Mouse (Mus musculus): ENCODE data around the gene Spata5.
"Not testable (repeated sequence)": the region's sequence is repeated elsewhere in the genome, so short reads cannot be mapped to it uniquely, and the experiment has no call there.

Spata5 gene

DNA sequence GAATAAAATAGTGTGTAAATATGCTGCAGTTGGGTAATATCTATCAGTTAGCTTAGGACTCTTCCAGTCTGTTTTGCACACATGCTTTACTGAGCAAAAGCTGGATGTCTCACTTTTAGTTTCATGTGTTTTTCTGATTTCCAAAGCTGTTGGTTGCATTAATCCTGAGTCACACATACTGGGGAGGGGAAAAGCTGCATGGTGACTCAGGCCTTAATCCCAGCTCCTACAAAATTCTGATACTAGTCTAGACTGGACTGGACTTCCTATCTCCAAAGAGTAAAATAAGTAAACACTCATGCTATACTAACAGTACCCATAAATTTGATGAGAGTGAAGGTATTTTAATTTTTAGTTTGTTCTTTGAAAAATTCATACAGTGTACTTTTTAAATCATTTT is 84.2 kb downstream of the Spata5 start:
- no peak for DNase-seq (ENCODE audit: low read depth in 2 of 2, low spot score in 2 of 2)

DNA sequence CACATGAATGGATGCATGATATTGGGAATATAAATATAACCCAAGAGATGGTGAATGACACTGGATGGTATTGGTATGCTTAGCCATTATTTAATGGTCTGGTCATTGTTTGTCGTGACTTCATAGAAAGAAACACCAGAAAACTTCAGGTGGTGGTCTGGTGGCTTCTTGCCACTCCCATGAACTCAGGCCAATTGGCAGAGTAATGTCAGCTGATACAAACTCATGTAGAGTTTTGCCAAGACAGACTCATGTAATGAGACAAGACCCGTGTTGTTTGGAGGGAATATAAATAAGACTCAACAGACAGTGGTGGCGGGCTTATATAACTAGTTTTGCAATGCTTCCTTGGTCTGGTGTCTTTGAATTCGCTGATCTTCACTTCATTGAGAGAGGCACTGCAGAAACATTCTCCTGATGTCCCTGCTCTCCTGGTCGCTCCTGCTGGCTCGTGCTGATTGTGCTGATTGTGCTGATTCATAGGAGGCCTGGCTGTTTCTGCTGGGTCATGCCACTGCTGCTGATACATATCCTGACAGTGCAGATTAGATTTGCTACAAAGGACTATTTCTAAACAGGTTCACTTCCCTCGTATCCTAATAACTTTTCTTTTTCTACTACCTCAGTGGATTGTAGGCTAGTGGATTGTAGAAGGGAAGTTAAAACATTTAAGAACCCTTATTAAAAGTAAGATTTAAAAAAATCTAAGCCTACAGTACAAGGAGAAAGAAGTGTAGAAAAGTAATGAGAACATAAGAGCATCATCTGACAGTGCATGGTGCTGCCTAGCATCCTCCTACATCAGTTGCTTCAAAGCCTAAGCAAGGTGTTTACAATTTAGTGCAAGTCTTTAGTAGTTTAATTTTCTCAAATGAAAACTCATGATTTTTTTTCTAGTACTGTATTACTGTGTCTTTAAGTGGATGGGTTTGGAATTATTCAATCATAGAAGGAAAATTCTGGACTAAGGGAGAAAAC is 90.6 kb downstream of the Spata5 start:
- no peak for DNase-seq (ENCODE audit: low read depth in 2 of 2, low spot score in 2 of 2)

GRCm38 (mm10) chr3:37515485-37515884 is 95.8 kb downstream of the Spata5 start:
- DNase-seq (ENCODE audit: low read depth in 2 of 2, low spot score in 2 of 2), result peak; percentile 19 to 39

DNA sequence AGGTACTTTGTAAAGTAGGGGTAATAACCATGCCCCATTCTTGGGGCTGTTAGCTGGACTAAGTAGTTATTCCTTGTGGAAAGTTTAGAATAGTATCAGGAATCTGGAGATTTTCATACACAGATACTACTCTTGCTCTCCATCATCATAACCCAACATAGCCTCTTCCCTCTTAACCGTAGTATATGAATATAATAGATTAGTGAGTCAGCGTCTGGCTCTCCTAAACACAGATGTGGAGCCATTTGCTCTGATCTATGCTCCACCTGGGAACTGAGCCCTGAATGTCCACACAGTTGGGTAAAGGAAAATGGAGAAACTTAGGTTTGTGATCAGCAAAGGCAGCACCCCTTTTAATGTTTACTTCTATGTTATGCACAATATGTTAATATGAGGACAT is 96.7 kb downstream of the Spata5 start:
- DNase-seq (ENCODE audit: low read depth in 2 of 2, low spot score in 2 of 2), result no peak

DNA sequence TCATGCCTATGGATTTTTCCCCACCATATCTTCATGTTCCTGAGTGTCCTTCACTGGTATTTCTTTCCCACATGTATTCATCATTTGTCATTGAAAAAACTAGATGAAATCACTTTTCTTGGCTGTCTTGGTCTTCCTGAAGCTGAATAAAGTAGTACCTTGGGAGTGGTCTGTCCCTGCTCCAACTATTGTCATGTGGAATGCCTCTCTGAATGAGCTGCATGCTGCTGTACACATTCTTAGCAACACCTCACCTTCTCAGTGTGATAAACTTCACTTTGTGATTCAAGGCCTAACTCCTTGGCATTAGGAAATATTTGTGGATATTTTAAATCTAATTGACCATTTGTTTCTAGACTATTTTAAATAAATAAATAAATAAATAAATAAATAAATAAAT is 98.9 kb downstream of the Spata5 start:
- DNase-seq (ENCODE audit: low read depth in 2 of 2, low spot score in 2 of 2), result no peak

- no peak for DNase-seq (ENCODE audit: low read depth in 2 of 2, low spot score in 2 of 2)
Measured at GRCm38 (mm10) chr3:37520334-37521023, 100.8 kb downstream of the Spata5 start.

GRCm38 (mm10) chr3:37532079-37532478 is 112.4 kb downstream of the Spata5 start:
- DNase-seq (ENCODE audit: low read depth in 2 of 2, low spot score in 2 of 2), result no peak

GRCm38 (mm10) chr3:37540701-37541100 is 121.0 kb downstream of the Spata5 start:
- DNase-seq (ENCODE audit: low read depth in 2 of 2, low spot score in 2 of 2), result not testable (repeated sequence)

GRCm38 (mm10) chr3:37546351-37546750 is 126.7 kb downstream of the Spata5 start:
- no peak for DNase-seq (ENCODE audit: low read depth in 2 of 2, low spot score in 2 of 2)

DNA sequence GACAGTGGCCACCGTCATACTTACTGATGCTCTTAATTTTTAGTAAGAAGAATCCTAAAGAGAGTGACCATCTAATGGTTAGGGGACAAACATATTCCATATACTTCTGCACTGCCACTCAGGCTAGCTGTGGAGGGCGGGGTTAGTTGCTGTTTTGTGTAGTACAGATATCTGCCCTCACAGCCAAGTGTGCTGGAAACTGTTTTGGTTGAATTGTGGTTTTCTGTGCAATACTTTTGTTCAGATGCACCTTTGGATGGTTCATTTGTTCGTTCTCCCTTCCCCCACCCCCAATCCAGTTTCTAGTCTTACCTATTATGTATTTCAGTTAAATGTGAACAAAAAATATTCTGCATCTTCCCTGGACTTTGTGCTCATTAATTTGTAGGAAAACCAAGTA is 130.5 kb downstream of the Spata5 start:
- no peak for DNase-seq (ENCODE audit: low read depth in 2 of 2, low spot score in 2 of 2)

DNA sequence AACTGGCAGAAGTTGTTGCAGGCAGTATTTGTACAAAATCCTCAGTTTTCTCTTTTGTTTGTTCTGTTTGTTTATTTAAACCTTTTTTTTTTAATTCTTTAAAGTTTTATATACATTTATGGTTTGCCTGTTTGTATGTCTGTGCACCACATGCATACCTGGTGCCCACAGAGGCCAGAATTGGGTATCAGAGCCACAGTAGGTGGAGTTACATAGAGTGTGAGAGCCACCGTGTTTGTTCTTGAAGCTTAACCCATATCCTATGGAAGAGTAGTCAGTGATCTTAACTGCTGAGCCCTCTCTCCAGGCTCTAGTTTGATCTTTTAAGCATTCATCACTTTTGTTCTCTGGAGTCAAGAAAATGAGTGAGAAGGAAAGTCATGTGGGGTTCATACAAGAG is 130.9 kb downstream of the Spata5 start:
- DNase-seq (ENCODE audit: low read depth in 2 of 2, low spot score in 2 of 2), result no peak

DNA sequence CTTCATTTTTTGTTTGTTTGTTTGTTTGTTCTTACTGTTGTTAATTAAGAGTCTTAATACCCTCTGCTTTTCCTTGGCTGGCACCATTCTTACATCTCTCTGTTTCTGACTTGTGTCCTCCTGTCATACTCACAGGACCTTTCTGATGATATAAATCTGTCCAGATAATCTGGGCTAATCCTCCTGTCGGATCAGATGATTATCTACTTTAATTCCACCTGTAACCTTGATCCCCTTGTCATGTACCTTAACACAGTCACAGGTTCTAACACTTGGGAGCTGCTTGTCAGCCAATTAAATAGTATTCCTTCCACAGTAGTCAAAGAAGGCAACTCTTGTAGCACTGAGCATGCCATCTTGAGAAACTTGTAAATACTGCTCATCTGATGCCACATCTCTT is 131.8 kb downstream of the Spata5 start:
- no peak for DNase-seq (ENCODE audit: low read depth in 2 of 2, low spot score in 2 of 2)

DNA sequence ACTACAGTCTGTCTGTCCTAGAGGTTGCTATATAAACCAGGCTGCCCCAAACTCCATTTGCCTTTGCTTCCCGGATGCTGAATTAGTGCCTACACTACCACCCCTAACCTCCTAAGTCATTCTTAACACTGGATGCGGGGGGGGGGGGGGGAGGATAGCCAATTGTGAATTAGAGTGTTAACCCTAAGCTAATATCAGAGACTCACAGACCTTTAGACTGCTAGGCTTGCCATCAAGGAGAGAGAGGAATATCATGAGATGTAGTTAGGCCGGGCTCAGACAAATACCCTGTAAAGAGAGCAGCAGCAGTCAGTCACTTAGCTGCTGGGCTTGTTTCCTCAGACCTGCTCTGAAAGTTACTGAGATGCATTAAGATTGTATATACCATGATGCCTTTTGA is 132.5 kb downstream of the Spata5 start:
- no peak for DNase-seq (ENCODE audit: low read depth in 2 of 2, low spot score in 2 of 2)

DNA sequence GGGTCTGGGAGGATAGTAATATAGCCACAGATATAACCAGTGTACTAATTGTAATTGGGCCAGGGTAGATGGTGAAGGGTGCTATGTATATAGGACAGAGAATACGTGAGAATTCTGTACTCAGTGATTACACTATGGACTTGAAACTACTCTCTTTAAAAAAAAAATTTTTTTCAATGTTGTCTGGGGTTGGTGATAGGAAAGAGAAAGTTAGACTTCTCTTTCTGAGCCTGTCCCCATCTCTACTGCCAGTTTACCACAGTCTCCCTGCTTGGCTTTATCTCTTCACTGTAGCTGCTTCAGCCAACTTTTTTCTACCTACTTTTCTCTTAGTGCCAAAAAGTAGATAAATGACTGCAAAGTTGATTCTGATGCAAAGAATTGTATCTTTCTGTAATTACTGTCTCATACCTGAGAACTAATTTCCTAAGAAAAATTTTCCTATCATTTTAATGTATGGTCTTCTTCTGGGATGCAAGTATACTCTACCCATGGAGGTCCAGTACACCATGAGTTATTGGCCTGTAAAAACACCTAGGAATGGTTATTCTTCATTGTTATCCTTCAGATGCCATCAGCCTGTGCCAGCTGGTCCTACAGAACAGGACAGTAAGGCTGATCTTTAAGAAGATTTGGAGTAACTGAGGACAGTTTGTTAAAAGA is 133.8 kb downstream of the Spata5 start:
- no peak for DNase-seq (ENCODE audit: low read depth in 2 of 2, low spot score in 2 of 2)

DNA sequence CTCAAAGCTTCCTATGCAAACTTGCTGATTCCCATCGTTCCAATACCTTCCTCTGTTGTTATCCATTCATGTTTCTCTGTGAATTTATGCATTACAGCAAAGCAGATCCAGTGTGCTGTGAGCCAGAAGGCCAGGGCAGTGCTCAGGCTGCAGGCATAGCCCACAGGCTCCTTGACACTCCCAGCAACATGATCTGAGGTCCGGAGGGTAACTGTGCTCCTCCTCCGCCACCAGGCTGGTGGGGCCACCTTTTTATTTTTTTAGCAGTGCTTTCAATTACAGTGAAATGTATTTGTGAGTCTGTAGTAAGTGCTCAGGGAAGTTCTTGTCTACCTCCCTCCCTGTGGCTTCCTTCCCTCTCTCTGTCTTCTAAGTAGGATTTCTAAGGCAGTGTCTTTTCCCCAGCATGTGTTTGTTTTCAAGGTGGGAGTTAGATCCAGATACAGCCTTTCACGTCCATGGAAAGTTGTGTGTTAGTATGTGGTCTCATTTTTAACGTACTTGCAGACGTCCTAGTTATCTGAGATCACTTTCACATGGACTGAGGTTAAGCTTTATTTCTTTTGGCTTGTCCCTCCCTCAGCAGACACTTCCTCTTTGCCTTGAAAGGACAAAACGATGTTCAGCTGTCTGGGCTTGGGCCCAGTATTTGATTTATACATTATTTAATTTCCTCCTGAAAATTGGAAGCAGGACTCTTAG is 136.9 kb downstream of the Spata5 start:
- DNase-seq (ENCODE audit: low read depth in 2 of 2, low spot score in 2 of 2), result no peak

GRCm38 (mm10) chr3:37557741-37558479 is 138.2 kb downstream of the Spata5 start:
- DNase-seq (ENCODE audit: low read depth in 2 of 2, low spot score in 2 of 2), result no peak

DNA sequence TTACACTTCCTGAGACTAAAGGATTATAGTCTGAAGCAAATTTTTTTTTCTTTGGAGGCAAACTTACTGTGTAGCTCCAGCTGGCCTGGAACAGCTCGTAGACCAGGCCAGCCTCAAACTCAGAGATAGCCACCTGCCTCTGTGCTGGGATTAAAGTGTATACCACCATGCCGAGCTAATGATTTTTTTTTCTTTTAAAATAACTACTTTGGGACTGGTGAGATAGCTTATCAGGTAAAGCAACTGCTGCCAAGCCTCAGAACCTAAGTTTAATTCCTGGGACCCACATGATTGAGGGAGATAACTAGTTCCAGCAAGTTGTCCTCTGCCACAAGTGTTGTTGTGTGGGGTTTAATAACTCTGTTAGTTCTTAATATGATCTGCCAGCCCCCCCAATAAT is 139.6 kb downstream of the Spata5 start:
- no peak for DNase-seq (ENCODE audit: low read depth in 2 of 2, low spot score in 2 of 2)

GRCm38 (mm10) chr3:37561466-37561865 is 141.8 kb downstream of the Spata5 start:
- DNase-seq (ENCODE audit: low read depth in 2 of 2, low spot score in 2 of 2), result no peak

DNA sequence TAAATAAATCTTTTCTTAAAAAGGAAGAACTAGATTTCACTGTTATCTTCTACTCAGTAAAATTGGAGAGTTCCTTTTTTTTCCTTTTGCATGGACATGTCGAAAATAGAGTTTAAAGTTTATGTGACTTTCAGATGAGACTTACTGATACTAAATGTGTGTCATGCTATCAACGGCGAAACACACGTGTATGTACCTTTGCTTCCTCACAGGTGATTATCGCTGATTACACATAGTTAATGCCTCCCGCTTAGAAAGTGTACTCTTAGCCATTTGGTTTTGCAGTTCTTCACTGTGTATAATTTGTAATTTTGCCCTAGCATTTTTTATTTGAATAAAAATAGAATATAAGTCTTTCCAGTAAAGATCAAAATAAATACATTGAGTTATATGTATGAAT is 146.4 kb downstream of the Spata5 start:
- no peak for DNase-seq (ENCODE audit: low read depth in 2 of 2, low spot score in 2 of 2)

DNA sequence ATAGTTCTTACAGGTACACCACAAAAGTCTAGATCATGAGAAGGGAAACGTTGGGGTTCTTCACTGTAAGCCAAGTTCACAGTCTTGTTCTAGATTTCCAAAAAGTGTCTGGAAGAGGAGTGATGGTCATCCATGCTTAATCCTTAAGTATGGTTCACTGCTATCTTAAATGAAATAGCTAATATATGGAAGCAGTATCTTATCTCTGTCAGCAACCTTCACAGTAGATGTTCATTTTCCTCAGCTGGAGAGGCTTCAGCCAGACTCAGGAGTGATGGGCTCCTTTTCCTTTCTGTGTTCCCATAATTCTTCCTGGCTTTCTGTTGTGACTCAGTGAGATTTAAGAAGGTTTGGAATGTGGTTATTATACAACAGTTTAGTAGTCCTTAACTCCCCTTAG is 147.8 kb downstream of the Spata5 start:
- no peak for DNase-seq (ENCODE audit: low read depth in 2 of 2, low spot score in 2 of 2)

DNA sequence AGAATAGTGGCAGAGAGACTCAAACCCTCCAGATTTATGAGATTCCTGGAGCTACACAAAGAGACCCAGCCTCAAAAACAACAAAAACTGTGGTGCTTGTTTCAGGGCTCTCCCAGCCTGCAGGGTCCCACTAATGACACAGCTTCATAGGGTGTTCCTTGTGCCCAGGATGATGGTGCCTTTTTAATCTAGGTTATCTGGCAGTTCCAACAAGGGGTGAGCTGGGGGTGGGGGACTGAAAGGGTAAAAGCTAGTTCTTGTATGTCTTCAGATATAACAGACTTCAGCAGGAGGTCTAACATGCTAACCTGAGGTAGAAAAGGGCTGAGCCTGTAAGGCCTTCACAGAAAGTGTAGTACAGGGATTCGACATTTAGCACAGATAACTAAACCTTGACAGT is 149.1 kb downstream of the Spata5 start:
- no peak for DNase-seq (ENCODE audit: low read depth in 2 of 2, low spot score in 2 of 2)

Measured in CD8-positive naive resting alpha-beta T cell, adult 2 months (primary cell).